Mouse (Mus musculus): ENCODE measurements around the gene Gpc5.

Gene Gpc5

DNA sequence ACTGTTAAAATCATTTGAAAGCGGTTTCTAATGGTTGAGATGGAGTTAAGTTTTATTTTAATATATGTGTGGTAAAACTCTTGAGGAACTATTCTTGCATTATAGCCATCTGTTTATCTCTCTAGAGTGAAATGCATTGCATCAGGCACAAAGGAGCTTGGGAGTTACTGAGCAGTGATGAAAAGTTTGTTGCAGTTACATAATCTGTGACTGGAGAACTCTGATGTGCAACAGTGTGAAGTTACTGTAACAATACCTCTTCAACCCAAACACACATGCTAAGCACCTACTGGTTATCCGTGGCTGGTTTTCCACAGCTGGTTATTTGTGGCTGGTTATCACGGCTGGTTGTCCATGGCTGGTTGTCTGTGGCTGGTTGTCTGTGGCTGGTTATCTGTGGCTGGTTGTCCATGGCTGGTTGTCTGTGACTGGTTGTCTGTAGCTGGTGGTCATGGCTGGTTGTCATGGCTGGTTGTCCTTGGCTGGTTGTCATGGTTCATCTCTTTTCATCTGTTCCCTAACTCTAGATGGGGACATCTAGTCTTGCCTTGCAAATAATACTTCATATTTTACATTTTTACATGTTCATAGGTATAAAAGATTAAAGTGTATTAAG, 273.4 kb downstream of the Gpc5 start:
- DNase-seq (ENCODE audit: low spot score in 2 of 2), result no peak

DNA sequence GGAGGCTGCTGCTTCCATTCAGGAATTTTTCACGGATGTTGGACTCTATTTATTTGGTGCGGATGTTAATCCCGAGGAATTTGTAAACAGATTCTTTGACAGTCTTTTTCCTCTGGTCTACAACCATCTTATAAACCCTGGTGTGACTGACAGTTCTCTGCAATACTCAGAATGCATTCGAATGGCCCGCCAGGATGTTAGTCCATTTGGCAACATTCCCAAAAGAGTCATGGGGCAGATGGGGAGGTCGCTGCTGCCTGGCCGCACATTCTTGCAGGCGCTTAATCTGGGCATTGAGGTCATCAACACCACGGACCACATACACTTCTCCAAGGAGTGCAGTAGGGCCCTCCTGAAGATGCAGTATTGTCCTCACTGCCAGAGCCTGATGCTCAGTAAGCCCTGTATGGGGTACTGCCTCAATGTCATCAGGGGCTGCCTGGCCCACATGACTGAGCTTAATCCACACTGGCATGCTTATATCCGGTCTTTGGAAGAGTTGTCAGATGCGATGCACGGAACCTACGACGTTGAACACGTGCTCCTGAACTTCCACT, 277.7 kb downstream of the Gpc5 start:
- DNase-seq (ENCODE audit: low spot score in 2 of 2), result no peak

DNA sequence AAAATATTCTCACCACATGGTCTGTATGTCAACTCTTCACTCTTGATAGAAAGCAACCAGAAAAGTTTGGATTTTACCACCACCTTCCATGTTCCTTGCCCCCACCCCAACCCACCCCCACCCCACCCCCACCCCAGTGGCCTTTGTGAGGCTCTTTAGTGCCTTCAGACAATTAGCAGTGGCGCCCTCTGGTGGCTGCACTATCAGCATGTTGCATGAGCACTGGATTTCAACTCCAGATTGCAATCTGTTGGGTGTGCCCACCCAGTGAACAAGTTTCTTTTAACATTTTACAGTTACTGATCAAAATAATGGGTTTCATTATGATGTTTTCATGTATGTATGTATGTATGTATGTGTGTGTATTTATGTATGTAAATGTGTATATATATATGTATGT, 279.1 kb downstream of the Gpc5 start:
- peak in 1 of 2 experiments; percentile 9 for DNase-seq (ENCODE audit: low spot score in 2 of 2)

DNA sequence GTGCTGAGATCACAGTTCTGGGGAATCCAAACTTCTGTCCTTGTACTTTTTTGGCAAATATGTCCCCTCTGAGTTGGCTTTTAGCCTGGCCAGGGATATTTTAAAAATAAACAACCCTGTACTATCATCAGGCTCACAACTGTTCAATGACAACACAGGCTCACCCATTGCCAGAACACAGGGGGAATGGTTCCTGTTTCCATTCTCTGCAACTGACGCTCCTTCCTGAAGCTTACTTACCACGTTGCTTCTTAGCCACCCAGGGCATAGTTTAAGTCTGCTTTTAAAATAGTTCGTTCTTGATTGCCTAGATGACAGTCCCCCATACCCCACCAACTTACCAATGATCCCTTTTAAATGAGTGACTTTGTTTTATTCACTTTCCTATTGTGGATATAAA, 299.8 kb downstream of the Gpc5 start:
- DNase-seq (ENCODE audit: low spot score in 2 of 2), result no peak

DNA sequence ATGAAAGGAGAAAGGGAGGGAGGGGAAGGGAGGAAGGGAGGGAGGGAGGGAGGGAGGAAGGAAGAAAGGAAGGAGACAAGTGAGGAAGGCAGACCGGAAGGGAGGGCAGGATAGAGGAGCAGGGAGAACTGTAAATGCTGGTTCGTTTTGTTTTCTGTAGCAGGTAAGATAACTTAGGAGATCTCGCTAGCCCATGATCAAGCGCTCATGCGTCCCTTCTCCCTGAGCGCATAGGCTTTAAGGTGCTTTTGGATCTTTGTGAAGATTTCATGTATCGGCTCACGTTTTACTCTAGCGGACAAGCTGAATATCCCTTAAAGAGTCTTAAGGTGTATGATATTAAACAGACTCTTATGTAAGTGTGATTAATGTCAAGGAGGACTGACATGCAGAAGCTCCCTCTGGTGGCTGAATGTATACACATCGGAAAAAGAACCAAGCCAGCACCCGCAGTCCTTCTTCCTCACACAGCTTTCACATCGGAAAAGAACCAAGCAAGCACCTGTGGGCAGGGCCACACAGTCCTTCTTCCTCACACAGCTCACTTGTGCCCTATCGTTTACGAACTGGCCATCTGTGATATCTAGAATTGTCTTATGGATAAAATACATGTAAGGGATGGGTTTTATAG, 301.0 kb downstream of the Gpc5 start:
- DNase-seq (ENCODE audit: low spot score in 2 of 2), result peak; percentile 10 to 40

DNA sequence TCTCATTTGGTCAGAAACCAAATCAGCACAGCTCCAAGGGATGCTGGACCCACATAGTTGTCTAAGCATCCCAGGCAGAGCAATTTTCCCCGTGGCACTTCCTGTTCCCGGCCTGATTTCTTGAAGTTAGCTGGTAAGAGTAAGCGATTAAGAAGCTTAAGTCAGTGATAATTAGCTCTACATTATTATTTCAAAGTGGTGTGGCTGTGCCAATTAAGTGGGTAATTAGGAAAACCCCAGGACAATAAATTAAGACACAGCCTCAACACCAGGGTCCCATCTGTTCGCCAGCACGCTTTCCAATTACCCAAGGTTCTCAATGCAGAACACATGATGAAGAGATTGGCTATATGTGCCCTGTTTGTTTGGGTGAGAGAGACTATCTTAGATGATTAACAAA, 314.6 kb downstream of the Gpc5 start:
- DNase-seq (ENCODE audit: low spot score in 2 of 2), result no peak

DNA sequence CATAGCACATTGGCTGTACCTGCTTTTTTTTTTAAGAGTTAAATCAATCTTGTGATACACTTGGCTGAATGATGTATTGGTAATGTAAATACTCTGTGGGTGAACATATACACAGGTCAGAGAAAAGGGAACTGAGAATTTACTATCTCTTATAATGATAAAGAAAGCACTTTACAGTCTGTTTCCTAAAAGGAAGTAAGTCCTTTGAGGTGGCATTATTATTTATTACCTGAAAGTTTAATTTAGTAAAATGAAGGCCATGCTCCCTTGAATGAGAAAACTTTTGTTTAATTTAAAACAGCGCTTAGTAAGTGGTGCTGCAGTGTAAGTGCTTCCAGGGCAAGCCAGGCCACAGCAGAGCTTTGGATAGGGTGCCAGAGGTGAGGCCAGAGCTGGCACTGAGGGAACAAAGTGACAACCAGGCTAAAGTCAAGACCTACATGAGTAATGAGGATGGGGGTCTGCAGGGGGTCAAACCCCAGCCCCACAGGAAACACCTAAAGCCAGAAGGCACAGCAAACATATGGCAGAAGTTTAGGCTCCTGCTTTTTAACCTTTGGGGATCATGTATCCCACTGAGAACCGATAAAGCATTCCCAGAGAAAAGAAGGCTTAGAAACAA, 315.4 kb downstream of the Gpc5 start:
- DNase-seq (ENCODE audit: low spot score in 2 of 2), result no peak

DNA sequence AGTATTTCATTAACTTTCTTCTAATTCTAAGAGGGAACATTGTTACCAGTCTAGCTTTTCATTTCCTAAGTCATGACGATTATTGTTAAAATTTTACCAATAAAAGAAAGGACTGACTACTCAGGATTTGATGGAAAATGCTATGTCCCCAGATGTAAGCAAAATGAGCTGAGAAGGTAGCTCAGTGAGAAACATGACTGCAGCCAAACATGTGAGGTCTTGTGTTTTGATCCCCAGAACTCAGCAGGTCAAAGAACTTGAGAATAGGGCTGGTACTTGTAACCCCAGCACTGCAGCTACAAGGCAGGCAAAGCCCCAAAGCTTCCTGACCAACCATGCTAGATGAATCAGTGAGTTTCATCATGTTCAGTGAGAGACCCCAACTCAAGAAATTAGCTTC, 318.9 kb downstream of the Gpc5 start:
- no peak for DNase-seq (ENCODE audit: low spot score in 2 of 2)

DNA sequence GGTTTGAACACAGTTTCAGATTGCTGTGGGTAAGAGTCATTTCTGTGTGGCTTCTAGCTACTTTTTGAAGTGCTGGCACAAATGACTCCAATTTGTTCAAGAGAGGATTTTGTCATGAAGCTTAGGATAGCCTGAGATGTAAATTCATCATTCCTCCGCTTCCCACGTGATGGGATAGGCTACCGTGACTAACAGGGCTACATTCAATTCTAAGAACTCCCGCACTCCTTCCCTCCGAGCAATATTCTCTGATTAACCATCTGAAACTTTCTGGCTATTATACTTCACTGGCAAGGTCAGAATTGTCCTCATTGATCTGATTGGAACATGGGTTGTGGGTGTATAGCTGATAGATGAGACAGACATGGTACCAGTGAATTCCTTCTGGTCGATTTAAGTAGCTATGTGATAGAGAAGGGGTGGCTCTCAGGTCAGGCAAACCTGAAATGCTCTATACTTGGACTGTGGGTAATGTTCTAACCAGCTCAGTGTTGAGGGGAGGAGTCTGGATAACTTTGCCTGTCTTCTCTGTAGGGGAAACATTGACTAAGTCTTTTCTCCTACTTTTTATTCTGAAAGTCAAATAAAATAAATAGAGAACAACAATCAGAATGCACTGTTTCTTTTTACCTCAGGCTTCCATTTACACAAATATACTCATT, 319.6 kb downstream of the Gpc5 start:
- no peak for DNase-seq (ENCODE audit: low spot score in 2 of 2)

DNA sequence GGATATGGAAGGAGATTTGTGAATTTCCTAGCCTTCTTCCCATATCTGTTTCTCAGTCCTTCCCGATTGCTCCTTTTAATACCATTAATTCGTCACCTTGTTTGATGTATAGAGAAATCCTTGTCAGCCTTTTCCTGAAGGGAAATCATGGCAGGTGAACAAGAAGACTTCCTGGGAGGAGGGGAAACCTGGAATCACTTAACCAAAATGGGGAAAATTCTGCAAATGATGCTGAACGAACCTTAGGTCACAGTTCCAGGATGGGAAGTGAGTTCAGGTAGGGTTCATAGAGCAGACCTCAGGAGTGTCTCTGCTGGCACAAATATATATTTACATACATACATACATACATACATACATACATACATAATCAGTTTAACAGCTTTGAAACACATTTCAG, 320.8 kb downstream of the Gpc5 start:
- no peak for DNase-seq (ENCODE audit: low spot score in 2 of 2)

DNA sequence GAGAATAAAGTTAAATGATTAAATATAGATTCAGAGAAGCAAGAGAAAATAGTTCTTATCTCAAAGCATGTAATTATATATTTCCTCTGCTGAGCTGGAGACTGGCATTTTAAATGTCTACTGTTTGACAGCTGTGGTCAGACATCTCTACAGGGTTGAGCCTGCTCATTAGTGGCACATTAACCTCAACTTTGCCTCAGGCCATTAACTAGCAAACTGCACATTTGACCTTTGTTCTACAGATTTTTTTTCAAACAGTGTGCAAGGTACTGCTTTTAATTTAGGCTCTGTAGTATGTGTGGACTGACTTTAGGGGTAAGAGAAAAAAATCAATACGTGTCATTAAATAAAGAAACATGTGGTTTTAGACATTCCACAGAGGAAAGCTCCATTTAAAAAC, 321.4 kb downstream of the Gpc5 start:
- no peak for DNase-seq (ENCODE audit: low spot score in 2 of 2)

DNA sequence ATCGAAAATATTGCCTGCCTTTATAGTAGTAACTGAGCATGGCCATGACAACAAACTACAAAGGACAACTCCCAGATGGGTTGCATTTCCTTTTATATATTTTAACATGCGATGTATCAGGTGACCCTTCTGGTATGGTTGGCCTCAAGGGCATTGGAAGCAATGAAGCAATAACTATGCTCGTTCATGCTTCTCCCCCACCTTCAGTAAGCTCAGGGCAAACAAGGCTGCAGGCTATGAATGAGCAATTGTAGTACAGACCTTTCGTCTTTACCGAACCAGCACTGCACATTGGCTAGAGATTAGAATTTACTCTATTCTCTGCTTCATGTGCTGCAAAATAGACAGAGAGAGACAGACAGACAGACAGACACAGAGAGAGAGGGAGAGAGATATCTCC, 322.5 kb downstream of the Gpc5 start:
- DNase-seq (ENCODE audit: low spot score in 2 of 2), result no peak

DNA sequence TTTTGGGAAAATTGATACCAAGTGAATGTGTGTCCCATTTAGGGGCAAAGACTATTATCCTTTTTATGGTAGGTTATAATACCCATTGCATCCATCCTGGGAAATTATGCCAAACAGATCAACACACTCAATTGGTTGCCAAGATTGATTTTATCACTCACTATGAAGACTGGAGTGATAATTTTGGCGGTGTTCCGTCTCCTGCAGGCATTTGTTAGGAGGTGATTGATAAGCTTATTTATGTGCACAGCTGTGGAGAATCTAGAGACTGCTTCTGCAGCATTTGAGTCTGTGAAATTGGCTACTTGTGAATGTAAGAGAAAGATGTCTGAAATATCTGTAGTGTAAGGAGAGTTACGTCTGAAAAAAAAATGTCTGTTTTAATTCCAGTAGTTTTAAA, 340.0 kb downstream of the Gpc5 start:
- no peak for DNase-seq (ENCODE audit: low spot score in 2 of 2)

DNA sequence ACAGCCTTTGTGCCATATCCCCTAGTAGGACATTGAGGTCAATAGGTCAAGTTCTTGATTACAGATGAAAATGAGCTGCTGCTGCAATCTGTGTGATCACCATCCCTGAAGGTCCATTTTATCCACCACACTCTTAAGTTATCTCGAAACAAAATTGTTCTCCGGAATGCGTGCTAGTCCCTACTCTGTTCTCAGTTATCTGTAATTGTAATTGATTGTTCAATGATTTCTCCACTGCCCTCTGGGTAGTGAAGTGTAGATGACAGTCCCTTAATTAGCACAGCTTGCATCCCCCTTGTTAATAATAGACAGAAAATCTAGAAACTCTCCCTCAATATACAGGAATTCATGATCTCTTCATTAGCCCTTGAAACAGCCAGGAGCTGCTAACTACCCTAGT, 340.4 kb downstream of the Gpc5 start:
- no peak for DNase-seq (ENCODE audit: low spot score in 2 of 2)

DNA sequence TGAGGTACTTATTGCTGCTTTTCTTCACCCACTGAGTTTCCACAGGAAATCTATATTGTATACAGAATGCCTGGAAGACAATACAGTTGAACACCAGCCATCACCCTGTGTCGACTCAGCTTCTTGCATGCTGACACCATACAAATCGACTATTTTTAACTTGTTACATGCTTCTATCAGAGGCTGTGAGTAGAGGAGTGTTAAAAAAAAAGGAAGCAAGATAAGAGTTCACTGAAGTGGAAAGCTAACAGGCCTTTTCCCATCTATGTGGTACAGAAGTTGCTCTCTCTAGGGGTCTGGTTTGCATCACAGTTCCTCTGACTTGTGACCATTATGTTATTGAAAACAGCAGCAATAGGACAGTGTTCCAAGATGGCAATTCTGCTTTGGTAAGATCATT, 344.6 kb downstream of the Gpc5 start:
- no peak for DNase-seq (ENCODE audit: low spot score in 2 of 2)

DNA sequence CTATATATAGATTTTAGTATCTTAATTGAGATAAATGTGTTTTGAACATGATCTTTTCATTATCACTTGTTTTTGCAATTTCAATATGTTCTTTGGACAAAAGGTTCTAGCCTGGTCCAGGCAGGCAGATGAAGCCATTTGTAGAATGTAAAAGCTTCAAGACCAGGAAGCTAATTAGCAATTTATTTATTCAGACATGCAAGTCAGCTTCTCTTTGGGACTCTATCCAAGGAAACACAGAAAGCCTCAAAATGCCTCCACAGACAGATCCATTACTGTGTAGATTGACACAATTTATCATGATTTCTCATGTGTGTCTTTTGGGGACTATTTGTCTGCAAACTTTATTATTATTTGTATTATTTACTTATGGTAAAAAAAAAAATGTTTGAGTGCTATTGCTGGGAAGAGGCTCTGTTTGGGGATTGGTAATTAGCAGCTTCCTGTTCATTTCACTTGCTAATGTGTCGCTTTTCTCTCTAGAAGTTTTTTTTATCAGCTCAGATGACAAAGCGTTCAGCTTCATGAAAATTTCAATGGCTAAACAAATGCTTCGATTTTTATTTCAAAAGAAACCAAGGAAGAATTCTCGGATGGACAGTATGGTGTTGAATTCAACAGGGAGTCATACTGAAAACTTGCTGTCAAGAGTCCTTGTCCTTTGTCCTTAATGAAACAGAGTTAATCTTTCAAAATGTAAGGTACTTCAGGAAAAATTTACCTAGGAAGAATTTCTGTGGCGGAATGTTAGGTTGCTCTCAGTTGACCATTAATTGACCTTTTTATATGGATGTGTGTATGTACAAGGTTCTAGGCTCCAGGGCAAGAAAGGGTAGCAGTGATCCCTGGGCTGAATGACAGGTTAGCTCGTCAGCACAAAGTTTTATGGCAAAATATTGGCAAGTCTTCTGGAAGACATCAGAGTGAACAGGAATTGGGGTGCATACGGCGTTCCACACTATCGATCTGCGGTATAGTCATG, 353.1 kb downstream of the Gpc5 start:
- no peak for DNase-seq (ENCODE audit: low spot score in 2 of 2)

DNA sequence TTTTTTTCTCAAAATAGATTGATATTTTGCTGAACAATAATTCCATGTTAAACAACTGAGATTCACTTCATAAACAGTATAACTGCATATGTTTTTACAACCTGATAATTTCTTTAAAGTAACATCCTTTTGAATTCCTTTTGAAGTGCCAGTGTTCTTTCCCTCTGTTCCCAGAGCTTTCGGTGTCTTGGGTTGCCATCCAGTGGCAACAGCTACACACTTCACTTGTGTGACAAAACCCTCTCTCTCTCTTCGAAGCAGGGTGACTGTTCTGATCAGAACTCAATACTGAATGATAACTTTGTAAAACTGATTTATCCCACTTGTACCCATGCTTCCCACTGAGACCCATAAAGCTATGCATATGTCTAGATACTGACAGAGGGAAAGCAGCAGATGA, 358.9 kb downstream of the Gpc5 start:
- no peak for DNase-seq (ENCODE audit: low spot score in 2 of 2)

DNA sequence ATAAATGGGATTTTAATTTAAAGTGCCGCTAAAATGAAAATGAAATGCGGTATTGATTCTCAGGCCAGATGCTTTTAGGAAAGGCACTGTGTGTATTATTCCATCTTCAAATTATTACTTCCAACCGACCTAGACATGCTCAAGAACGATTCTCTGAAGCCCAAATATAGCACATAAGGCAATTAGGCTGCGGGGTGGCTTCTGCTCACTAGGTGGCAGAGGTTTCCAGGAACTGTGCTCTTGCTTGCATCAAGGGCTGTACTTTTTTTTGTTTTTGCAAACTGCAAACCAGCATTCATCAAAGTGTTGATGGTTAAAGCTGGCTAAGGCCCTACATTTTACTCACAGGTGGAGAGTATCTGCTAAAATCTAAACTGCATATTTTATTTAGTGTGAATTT, 375.9 kb downstream of the Gpc5 start:
- no peak for DNase-seq (ENCODE audit: low spot score in 2 of 2)

DNA sequence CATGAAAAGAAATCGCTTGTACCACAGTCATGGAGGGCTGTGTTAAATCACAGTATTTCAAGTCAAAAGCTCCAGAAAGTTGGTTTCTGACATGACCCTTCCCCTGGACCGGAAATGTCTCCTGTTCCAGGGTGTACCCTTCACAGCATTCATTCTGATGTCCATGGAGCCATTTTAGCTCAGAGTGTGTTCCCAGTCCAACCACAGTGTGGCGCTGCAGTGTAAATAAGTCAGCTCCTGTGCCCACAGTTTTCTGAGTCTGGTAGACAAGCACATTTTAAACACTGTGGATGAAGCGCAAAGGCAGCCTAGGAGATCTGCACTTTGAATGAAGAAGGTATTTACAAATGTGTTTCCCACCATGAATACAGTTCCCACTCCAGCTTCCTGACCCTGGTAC, 383.2 kb downstream of the Gpc5 start:
- peak; percentile 56 to 57 for DNase-seq (ENCODE audit: low spot score in 2 of 2)

DNA sequence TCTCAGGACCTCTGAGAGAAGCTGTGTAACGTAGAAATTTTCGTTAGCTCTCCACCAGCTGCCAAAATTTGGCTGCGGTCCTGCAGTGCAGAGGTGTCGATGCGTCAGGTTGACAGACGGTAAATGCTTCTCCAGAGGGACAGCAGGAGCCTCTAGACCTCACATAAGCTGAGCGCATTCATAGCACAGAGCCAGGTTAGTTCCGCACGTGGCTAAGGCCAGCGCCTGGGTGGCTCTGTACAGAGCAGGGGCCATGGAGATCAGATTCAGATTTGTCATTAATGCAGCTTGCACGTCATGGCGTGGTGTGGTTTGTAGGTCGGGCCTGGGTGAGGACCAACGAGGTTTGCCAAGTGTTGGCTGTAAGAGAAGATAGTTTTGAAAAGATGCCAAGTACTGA, 385.3 kb downstream of the Gpc5 start:
- no peak for DNase-seq (ENCODE audit: low spot score in 2 of 2)

DNA sequence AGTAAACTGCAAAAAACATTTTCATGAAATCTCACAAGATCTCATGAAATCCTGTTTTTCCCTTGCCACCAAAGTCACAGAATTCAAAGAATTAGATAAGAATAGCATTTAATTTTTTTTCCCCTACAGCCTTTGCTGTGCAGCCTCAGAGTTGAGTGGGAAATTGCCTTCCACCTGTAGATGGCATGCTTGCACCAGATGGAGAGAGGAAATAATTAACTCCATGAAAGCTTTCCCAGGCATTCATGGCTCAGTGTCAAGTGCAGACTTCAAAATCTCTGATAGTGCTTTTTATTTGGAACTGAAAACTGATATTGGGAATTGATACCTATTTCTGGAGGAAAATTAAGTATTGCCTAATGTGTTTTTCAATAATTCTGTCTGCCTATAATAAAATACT, 393.1 kb downstream of the Gpc5 start:
- DNase-seq (ENCODE audit: low spot score in 2 of 2), result no peak

DNA sequence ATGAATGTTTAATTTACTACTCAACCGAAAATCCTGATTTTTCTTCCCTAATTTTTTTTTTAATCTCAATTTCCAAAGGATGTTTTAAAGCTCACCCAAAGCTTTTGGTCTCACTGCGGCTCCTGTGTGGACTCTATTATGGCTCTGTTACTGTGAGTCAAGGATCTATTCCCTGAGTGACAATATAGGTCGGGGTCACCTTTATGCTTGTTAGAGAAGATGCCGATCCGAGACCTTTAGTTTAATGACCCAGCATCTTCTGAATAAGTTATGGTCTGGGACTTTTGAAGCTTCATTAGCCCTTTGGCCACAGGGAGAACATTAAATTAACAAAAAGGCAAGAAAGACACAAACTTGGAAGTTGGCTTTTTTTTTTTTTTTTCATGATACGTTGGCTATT, 408.8 kb downstream of the Gpc5 start:
- no peak for DNase-seq (ENCODE audit: low spot score in 2 of 2)
